Mouse (Mus musculus) liver, embryonic 11.5 days (tissue): ENCODE measurements around the gene Gm49373. TPM values are rescaled to one million over a fixed set of nuclear protein-coding genes. Genes with fewer than 3 reads are reported as not detected.

Source experiments
- ATAC-seq: fragments of 200-750 bp; cut with Nextera tagmentation; replicated peaks from 2 replicates; pipeline ENCODE4 v1.8.0; 2017; ENCODE audit warnings: moderate number of reproducible peaks, mild to moderate bottlenecking, moderate TSS enrichment, moderate library complexity; ENCODE audit not compliant: low FRiP score
- DNase-seq: peaks from one replicate; pipeline ENCODE4 v3.0.0-alpha.2; 2017; ENCODE audit warnings: low spot score
- H3K27ac ChIP-seq: fragments of 300-500 bp; sonication (generic); 2 replicates; pipeline ENCODE4 v1.5.1; 2014; ENCODE audit warnings: mild to moderate bottlenecking, low read depth, low read length, control low read depth
- H3K27me3 ChIP-seq: fragments of 300-500 bp; sonication (generic); replicated peaks from 2 replicates; pipeline ENCODE4 v1.6.1; 2014; ENCODE audit warnings: low read length, mixed read lengths; ENCODE audit not compliant: control insufficient read depth, insufficient read depth
- H3K36me3 ChIP-seq: fragments of 300-500 bp; sonication (generic); 2 replicates; pipeline ENCODE4 v1.6.1; 2014; ENCODE audit warnings: mild to moderate bottlenecking, low read length, moderate library complexity, mixed read lengths; ENCODE audit not compliant: control insufficient read depth, insufficient read depth
- H3K4me1 ChIP-seq: fragments of 300-500 bp; sonication (generic); replicated peaks from 2 replicates; pipeline ENCODE4 v1.6.1; 2014; ENCODE audit warnings: low read length, mixed read lengths; ENCODE audit not compliant: control insufficient read depth, insufficient read depth
- H3K4me2 ChIP-seq: fragments of 300-500 bp; sonication (generic); 2 replicates; pipeline ENCODE4 v1.6.1; 2014; ENCODE audit warnings: mild to moderate bottlenecking, control low read depth, moderate library complexity
- H3K4me3 ChIP-seq: fragments of 300-500 bp; sonication (generic); 2 replicates; pipeline ENCODE4 v1.5.1; 2014; ENCODE audit warnings: low read depth, low read length, control low read depth
- H3K9ac ChIP-seq: fragments of 300-500 bp; sonication (generic); 2 replicates; pipeline ENCODE4 v1.6.1; 2014; ENCODE audit warnings: low read depth, low read length, control low read depth
- H3K9me3 ChIP-seq: fragments of 300-500 bp; sonication (generic); 2 replicates; pipeline ENCODE4 v1.6.1; 2016; ENCODE audit warnings: low read length, inconsistent platforms, mixed read lengths; ENCODE audit not compliant: control insufficient read depth
- WGBS: fragments of 180-500 bp; shearing (Covaris S2); extraction: QIAGEN DNeasy Blood & Tissue Kit; methylation state at CpG from one replicate; pipeline ENCODE4 v1.1.7; 2014; 5-methylcytosine and 5-hydroxymethylcytosine counted together
- polyA plus RNA-seq: library from polyadenylated mRNA; unstranded; fragments of >200 nt; fragmentation: Nextera tagmentation; extraction: Ambion mirVana; gene quantifications from 2 replicates; pipeline ENCODE4 v1.2.1, GENCODE M21; 2014

The Gm49373 gene
- polyA plus RNA-seq, 1 experiment from 2014 or later = 1.4 TPM

DNA sequence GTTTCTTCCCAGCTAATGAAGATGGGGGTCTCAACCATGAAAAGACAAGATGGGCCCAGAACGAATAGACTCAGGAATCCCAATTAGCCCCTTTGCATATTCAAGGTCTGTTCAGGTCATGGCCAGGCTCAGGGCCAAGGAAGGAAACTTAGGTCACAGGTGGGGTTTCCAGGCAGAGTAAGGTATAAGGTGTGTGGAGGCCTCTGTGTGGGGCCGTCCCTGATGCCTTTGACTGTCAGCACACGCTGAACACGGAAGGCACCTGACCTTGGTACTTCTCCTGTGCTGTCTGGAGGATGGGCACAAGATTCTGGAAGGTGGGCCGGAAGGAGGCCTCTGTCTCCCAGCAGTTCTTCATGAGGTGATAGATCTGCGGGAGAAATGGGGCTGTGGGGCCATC is 31.9 kb upstream of the Gm49373 start:
- ATAC-seq (no peak), DNase-seq (no peak)
- no peak overlapping the region for H3K4me3 ChIP-seq
- no peaks in the 10 kb centered on the region for H3K27me3 ChIP-seq
- H3K9me3 ChIP-seq = no peaks in the 10 kb centered on the region
- peaks cover 29% of the 10 kb centered on the region for H3K4me1 ChIP-seq
- 86% methylated on average over 6 of the region's 6 CpGs for WGBS
- H3K4me2 ChIP-seq = no peak overlapping the region
- H3K9ac ChIP-seq = no peak overlapping the region
- H3K27ac ChIP-seq = no peak overlapping the region
- no peaks in the 10 kb centered on the region for H3K36me3 ChIP-seq

GRCm38 (mm10) chr9:21102076-21102475 is 29.2 kb upstream of the Gm49373 start:
- H3K36me3 ChIP-seq = no peaks in the 10 kb centered on the region
- 87% methylated on average over 2 of the region's 2 CpGs for WGBS
- peaks cover 28% of the 10 kb centered on the region for H3K4me1 ChIP-seq
- H3K4me3 ChIP-seq = no peak overlapping the region
- H3K9me3 ChIP-seq = no peaks in the 10 kb centered on the region
- H3K9ac ChIP-seq = no peak overlapping the region
- no peak for DNase-seq
- no peak overlapping the region for H3K27ac ChIP-seq
- H3K4me2 ChIP-seq = no peak overlapping the region
- H3K27me3 ChIP-seq = no peaks in the 10 kb centered on the region
- ATAC-seq = no peak

- peak overlapping the region; percentile 36 for H3K4me2 ChIP-seq
- H3K4me3 ChIP-seq = no peak overlapping the region
- ATAC-seq (0 out of 2 replicates have a peak, but pooled peaks have one; percentile 20), DNase-seq (no peak)
- H3K36me3 ChIP-seq = no peaks in the 10 kb centered on the region
- H3K9ac ChIP-seq = peak overlapping the region; percentile 52; the same call in 1 of the 2 replicates
- no peaks in the 10 kb centered on the region for H3K9me3 ChIP-seq
- no peak overlapping the region for H3K27ac ChIP-seq
- H3K27me3 ChIP-seq = no peaks in the 10 kb centered on the region
- H3K4me1 ChIP-seq = peaks cover 19% of the 10 kb centered on the region
- WGBS = 36% methylated on average over 15 of the region's 15 CpGs
These were observed 27.7 kb upstream of the Gm49373 start for GRCm38 (mm10) chr9:21100447-21101161.

GRCm38 (mm10) chr9:21097793-21098192 is 24.9 kb upstream of the Gm49373 start:
- 61% methylated on average over 8 of the region's 8 CpGs for WGBS
- Histone ChIP-seq H3K36me3 (no peaks in the 10 kb centered on the region), H3K27ac (no peak overlapping the region), H3K4me2 (no peak overlapping the region), H3K9ac (0 out of 2 replicates have a peak overlapping the region, but pooled peaks have one; percentile 22), H3K27me3 (no peaks in the 10 kb centered on the region), H3K4me3 (no peak overlapping the region), H3K4me1 (peaks cover 14% of the 10 kb centered on the region), H3K9me3 (no peaks in the 10 kb centered on the region)
- ATAC-seq = no peak
- no peak for DNase-seq

DNA sequence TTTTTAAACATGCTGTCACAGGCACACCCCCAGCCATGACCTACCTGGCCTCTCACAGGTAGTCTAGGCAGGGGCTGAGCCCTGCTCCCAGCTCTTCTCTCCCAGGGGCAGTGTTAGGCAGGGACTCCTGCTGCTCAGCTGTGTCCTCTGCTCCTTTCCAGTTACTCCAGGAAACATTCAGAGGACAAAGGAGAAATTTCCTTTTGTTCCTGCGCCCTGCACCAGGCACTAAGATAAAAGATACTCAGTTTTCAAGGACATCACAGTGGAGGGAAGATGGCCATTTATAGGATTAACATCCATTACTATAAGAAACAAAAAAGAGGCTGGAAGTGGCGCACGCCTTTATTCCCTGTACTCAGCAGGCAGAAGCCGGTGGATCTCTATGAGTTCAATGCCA is 23.1 kb upstream of the Gm49373 start:
- Histone ChIP-seq H3K27ac (no peak overlapping the region), H3K36me3 (no peaks in the 10 kb centered on the region), H3K4me1 (peaks cover 18% of the 10 kb centered on the region), H3K4me3 (no peak overlapping the region), H3K9me3 (no peaks in the 10 kb centered on the region), H3K9ac (no peak overlapping the region), H3K27me3 (no peaks in the 10 kb centered on the region), H3K4me2 (no peak overlapping the region)
- 89% methylated on average over 4 of the region's 4 CpGs for WGBS
- ATAC-seq = no peak
- no peak for DNase-seq

DNA sequence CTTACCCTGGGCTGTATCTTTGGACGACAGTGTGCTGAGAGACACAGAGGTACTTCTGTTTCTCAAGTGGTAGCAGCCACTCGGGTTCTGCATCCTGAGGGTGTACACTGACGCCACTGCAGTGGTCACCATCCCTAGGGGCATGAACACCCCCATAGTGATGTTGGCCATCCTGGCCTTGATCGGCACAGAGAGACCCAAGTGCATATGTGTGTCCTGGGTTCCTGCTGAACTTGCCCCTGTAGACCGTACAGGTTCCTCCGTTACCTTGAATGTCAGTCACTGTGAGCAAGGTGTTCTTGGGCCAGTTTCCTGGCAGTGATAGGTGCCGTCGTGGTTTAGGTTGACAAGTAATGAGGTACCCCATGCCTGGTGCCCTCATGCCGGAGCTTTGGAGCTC is 20.5 kb upstream of the Gm49373 start:
- Histone ChIP-seq H3K27me3 (no peaks in the 10 kb centered on the region), H3K36me3 (peaks cover 12% of the 10 kb centered on the region; the same call in 1 of the 2 replicates), H3K4me2 (no peak overlapping the region), H3K27ac (no peak overlapping the region), H3K9ac (no peak overlapping the region), H3K4me1 (peaks cover 25% of the 10 kb centered on the region), H3K9me3 (no peaks in the 10 kb centered on the region), H3K4me3 (no peak overlapping the region)
- WGBS = 93% methylated on average over 9 of the region's 9 CpGs
- DNase-seq = no peak
- ATAC-seq = no peak

- Histone ChIP-seq H3K36me3 (peaks cover 22% of the 10 kb centered on the region), H3K4me2 (peak within 1 kb of the TSS; percentile 95), H3K4me3 (peak within 1 kb of the TSS; percentile 73), H3K27ac (peak within 1 kb of the TSS; percentile 65), H3K9ac (peak within 1 kb of the TSS; percentile 65), H3K4me1 (peaks cover 18% of the 10 kb centered on the region), H3K9me3 (no peaks in the 10 kb centered on the region), H3K27me3 (no peaks in the 10 kb centered on the region)
- ATAC-seq (peak; percentile 99), DNase-seq (peak; percentile 96)
- WGBS = under 1% methylated on average over 54 of the region's 54 CpGs
These were observed 18.9 kb upstream of the Gm49373 start, which contains the start of the genes Gm38431 and Raver1 for GRCm38 (mm10) chr9:21091707-21092320. Gene Gm38431 (minus strand): TSS chr9:21091997. Gene Raver1 (minus strand): TSS chr9:21092008.

DNA sequence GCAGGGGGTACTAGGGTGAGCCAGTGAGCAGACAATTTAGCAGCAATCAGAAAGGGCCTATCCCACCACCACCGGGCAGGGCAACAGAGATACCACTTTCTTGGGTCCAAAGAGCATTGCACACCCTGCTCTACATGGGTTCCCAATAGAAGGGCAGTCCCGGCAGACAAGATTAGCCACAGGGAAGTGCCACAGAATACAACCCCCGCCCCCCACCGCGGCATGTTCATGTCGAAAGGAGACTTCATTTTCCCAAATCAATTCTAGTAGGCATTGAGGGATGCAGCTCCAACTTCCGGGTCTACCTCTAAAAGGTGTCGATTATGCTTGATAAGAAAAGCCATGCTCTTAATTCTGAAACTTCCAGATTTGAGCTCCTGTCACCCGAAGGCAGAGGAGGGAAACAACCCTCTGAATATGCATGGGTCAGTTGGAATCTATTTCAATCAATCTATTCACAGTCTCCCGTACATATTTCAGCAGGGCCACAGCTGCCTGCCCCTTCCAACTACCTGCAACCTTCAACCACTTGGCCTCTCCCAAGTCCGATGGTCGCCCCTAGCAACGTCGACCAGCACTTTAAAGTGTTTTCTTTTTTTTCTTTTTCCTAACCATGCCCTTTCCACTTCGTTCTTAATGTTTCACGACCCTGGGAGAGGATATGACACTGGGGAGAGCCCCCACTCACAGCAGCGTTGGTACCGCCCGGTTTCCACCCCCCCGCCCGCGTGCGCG is 18.2 kb upstream of the Gm49373 start:
- peaks cover 22% of the 10 kb centered on the region for H3K4me1 ChIP-seq
- DNase-seq = no peak
- no peaks in the 10 kb centered on the region for H3K9me3 ChIP-seq
- peak overlapping the region; percentile 64 for H3K9ac ChIP-seq
- H3K36me3 ChIP-seq = peaks cover 28% of the 10 kb centered on the region
- ATAC-seq = peak; percentile 11
- H3K4me2 ChIP-seq = peak overlapping the region; percentile 95
- no peaks in the 10 kb centered on the region for H3K27me3 ChIP-seq
- peak overlapping the region; percentile 65 for H3K27ac ChIP-seq
- H3K4me3 ChIP-seq = peak overlapping the region; percentile 73
- whole genome bisulfite sequencing = 2% methylated on average over 24 of the region's 24 CpGs
